Mouse (Mus musculus) liver, embryonic 12.5 days (tissue): ENCODE results near the gene Dcn. TPM values are rescaled to one million over a fixed set of nuclear protein-coding genes. Genes with fewer than 3 reads are reported as not detected.

Experiments used
- ATAC-seq: fragments of 200-750 bp; cut with Nextera tagmentation; 2 replicates; pipeline ENCODE4 v1.8.0; 2017; ENCODE audit warnings: moderate number of reproducible peaks, mild to moderate bottlenecking, moderate library complexity
- H3K27ac ChIP-seq: fragments of 300-500 bp; sonication (generic); 2 replicates; pipeline ENCODE4 v1.5.1; 2016; ENCODE audit warnings: mild to moderate bottlenecking
- H3K27me3 ChIP-seq: fragments of 300-500 bp; sonication (generic); replicated peaks from 2 replicates; pipeline ENCODE4 v1.6.1; 2016; ENCODE audit warnings: mild to moderate bottlenecking, moderate library complexity
- H3K36me3 ChIP-seq: fragments of 300-500 bp; sonication (generic); 2 replicates; pipeline ENCODE4 v1.6.1; 2016; ENCODE audit warnings: mild to moderate bottlenecking, moderate library complexity
- H3K4me1 ChIP-seq: fragments of 300-500 bp; sonication (generic); 2 replicates; pipeline ENCODE4 v1.6.1; 2016
- H3K4me2 ChIP-seq: fragments of 300-500 bp; sonication (generic); 2 replicates; pipeline ENCODE4 v1.6.1; 2016; ENCODE audit warnings: mild to moderate bottlenecking, moderate library complexity
- H3K4me3 ChIP-seq: fragments of 300-500 bp; sonication (generic); 2 replicates; pipeline ENCODE4 v1.5.1; 2016; ENCODE audit warnings: mild to moderate bottlenecking, moderate library complexity
- H3K9ac ChIP-seq: fragments of 300-500 bp; sonication (generic); 2 replicates; pipeline ENCODE4 v1.6.1; 2016; ENCODE audit warnings: mild to moderate bottlenecking, moderate library complexity
- H3K9me3 ChIP-seq: fragments of 300-500 bp; sonication (generic); replicated peaks from 2 replicates; pipeline ENCODE4 v1.6.1; 2016; ENCODE audit warnings: mild to moderate bottlenecking, moderate library complexity
- WGBS: fragments of 180-500 bp; shearing (Covaris S2); methylation state at CpG from one replicate; pipeline ENCODE4 v1.1.7; 2016; ENCODE audit not compliant: insufficient replicate concordance; 5-methylcytosine and 5-hydroxymethylcytosine counted together
- polyA plus RNA-seq: library from polyadenylated mRNA; unstranded; fragments of >200 nt; fragmentation: Nextera tagmentation; extraction: Ambion mirVana; gene quantifications from 2 replicates; pipeline ENCODE4 v1.2.1, GENCODE M21; 2016

Dcn gene
- polyA plus RNA-seq, 1 experiment from 2014 or later, result 40.6 TPM

GRCm38 (mm10) chr10:97484049-97484448 lies 4.6 kb downstream of the Dcn start:
- H3K4me3 ChIP-seq, result no peak overlapping the region
- WGBS, result 43% methylated on average over 2 of the region's 2 CpGs
- H3K9ac ChIP-seq, result no peak overlapping the region
- no peaks in the 10 kb centered on the region for H3K4me1 ChIP-seq
- no peak overlapping the region for H3K4me2 ChIP-seq
- H3K27ac ChIP-seq, result no peak overlapping the region
- no peak for ATAC-seq
- H3K27me3 ChIP-seq, result no peaks in the 10 kb centered on the region
- no peaks in the 10 kb centered on the region for H3K36me3 ChIP-seq
- no peaks in the 10 kb centered on the region for H3K9me3 ChIP-seq

DNA sequence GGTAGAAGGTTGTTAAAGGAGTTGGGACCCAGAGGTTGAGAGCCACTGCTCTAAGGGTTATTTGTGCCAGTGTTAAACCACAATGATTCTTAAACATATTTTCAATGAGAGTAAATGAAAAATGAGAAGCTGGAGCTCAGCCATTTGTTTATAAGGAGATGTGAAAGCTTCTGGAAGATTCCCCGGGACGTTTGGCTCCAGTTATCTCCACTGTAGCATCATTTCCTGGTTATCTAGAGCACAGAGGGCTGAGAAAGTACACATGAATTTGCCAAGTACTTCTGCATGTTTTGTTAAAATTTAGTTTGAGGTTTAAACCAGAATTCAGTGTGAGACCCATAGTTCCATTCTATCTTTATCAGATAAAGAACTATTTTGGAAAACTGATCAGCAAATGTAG lies 5.7 kb downstream of the Dcn start:
- no peak overlapping the region for H3K9ac ChIP-seq
- no peak for ATAC-seq
- H3K4me2 ChIP-seq, result no peak overlapping the region
- no peak overlapping the region for H3K4me3 ChIP-seq
- WGBS, result 39% methylated on average over 2 of the region's 2 CpGs
- H3K27me3 ChIP-seq, result no peaks in the 10 kb centered on the region
- H3K9me3 ChIP-seq, result no peaks in the 10 kb centered on the region
- H3K36me3 ChIP-seq, result no peaks in the 10 kb centered on the region
- H3K4me1 ChIP-seq, result no peaks in the 10 kb centered on the region
- H3K27ac ChIP-seq, result no peak overlapping the region

DNA sequence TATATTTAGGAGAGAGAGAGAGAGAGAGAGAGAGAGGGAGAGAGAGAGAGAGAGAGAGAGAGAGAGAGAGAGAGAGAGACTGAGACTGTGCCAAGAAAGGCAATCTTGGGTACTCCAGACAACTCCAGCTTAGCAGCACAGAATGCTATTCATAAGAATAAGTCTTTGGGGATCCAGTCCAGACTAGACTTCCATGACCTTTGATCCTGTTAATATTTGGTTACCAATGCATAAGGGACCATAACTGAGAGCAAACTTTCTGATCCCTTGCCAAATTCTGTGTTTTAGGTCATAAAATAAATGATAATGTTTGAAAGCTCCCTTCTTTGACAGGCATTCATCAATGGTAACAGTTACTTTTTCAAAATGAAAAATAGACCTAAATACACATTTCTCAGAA lies 6.7 kb downstream of the Dcn start:
- Histone ChIP-seq H3K27me3 (no peaks in the 10 kb centered on the region), H3K4me2 (no peak overlapping the region)
- ATAC-seq, result no peak

DNA sequence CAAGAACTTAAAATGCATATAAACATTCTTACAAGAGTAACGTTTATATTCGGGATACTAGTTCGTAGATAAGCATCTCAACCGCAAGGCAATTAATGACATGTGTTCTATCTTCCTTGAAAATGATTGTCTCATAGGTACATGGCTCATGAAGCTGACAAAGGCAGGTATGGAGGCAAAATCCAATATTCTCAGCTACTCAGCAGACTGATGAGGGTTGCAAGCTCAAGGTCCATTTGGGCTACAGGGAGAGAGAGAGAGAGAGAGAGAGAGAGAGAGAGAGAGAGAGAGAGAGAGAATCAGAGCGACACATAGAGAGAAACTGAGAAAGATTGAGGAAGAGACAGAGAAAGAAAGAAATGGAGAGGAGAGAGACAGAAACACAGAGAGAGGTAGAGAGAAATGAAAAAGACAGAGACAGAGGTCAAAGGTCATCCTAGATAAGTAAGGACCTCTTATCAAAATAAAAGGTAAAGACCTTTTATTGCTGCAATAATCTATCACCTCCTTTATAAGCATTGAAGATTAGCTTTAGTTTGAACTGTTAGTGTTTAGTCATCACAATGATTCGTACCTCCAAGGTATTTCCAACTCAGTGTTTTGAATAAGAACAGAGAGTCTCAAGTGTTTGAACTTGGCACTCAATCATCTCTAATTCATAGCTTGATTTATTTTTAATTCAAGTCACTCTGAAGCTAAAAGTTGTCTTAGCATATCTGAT lies 8.0 kb downstream of the Dcn start:
- no peak overlapping the region for H3K9ac ChIP-seq
- H3K36me3 ChIP-seq, result no peaks in the 10 kb centered on the region
- H3K27me3 ChIP-seq, result no peaks in the 10 kb centered on the region
- H3K4me1 ChIP-seq, result no peaks in the 10 kb centered on the region
- H3K4me3 ChIP-seq, result no peak overlapping the region
- H3K9me3 ChIP-seq, result no peaks in the 10 kb centered on the region
- H3K4me2 ChIP-seq, result no peak overlapping the region
- H3K27ac ChIP-seq, result no peak overlapping the region
- ATAC-seq, result no peak
- 70% methylated on average over 6 of the region's 6 CpGs for WGBS

More for the DNA sequence above, 6.7 kb downstream of the Dcn start:
- Histone ChIP-seq H3K9ac (no peak overlapping the region), H3K4me1 (no peaks in the 10 kb centered on the region), H3K9me3 (no peaks in the 10 kb centered on the region), H3K36me3 (no peaks in the 10 kb centered on the region), H3K27ac (no peak overlapping the region), H3K4me3 (no peak overlapping the region)

- no peak overlapping the region for H3K27ac ChIP-seq
- no peak overlapping the region for H3K9ac ChIP-seq
- no peak for ATAC-seq
- H3K27me3 ChIP-seq, result no peaks in the 10 kb centered on the region
- no peaks in the 10 kb centered on the region for H3K4me1 ChIP-seq
- no peak overlapping the region for H3K4me3 ChIP-seq
- H3K9me3 ChIP-seq, result no peaks in the 10 kb centered on the region
- no peak overlapping the region for H3K4me2 ChIP-seq
- no peaks in the 10 kb centered on the region for H3K36me3 ChIP-seq
- WGBS, result 42% methylated on average over 4 of the region's 4 CpGs
Measured at GRCm38 (mm10) chr10:97492367-97492980, 13.1 kb downstream of the Dcn start.

DNA sequence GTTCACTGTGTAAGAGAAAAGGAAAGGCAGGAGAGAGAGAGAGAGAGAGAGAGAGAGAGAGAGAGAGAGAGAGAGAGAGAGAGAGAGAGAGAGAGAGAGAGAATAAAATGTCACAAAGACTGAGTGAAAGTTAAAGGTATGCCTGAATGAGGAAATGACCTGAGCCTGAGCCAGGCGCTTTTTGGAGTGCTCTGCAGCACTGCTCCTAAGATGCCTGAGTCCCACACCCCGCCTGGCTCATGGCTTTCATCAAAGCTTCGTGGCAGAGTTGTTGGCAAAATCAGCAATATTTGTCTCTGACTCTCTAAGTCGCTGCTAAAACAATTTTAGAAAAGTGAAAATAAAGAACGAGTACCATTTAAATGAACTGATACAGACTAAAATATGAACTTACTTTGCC lies 18.2 kb downstream of the Dcn start:
- H3K4me2 ChIP-seq, result no peak overlapping the region
- no peak overlapping the region for H3K9ac ChIP-seq
- WGBS, result 36% methylated on average over 5 of the region's 5 CpGs
- H3K4me1 ChIP-seq, result no peaks in the 10 kb centered on the region
- H3K4me3 ChIP-seq, result no peak overlapping the region
- no peaks in the 10 kb centered on the region for H3K36me3 ChIP-seq
- H3K27me3 ChIP-seq, result no peaks in the 10 kb centered on the region
- H3K27ac ChIP-seq, result no peak overlapping the region
- H3K9me3 ChIP-seq, result no peaks in the 10 kb centered on the region
- no peak for ATAC-seq

DNA sequence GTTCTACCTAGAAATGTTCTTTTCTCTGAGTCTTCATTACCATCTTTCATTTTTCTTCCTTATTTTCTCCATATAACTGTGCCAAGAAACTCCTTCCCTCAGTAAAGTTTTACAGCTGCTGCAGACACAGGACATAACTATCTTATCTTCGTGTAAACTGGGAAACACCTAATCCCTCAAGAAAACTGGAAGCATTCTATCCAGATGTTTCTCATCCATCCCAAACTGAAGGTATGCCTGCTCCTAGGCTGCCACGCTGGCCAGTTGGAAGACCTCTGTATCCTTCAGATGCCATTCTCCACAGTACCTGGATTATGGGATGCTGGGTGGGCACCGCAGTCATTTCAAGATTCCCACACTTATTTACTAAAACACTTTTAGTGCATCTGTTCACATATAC lies 44.0 kb downstream of the Dcn start:
- Histone ChIP-seq H3K9me3 (no peaks in the 10 kb centered on the region), H3K4me1 (no peaks in the 10 kb centered on the region), H3K36me3 (no peaks in the 10 kb centered on the region), H3K27ac (no peak overlapping the region), H3K4me2 (no peak overlapping the region), H3K9ac (no peak overlapping the region), H3K27me3 (no peaks in the 10 kb centered on the region), H3K4me3 (no peak overlapping the region)
- WGBS, result 65% methylated on average over 3 of the region's 3 CpGs
- no peak for ATAC-seq

DNA sequence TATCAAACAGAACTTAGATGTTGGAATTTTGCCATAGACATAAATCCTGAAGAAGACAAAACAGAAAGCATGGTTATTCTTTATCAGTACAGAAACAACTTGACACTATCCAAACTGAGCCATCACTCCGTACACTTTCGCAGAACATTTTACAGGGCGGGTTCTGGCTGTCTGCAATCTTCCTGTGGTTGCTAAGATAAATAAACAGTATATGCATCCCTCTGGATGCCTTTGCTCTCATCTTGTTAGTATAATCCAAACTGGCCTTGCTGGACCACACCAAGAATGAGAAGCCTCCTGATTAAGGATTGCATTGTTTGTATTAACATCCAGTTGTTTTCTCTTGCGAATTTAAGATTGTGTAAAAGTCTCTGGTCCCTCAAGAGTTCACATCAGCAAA lies 56.3 kb downstream of the Dcn start:
- no peaks in the 10 kb centered on the region for H3K36me3 ChIP-seq
- H3K4me1 ChIP-seq, result no peaks in the 10 kb centered on the region
- H3K9me3 ChIP-seq, result no peaks in the 10 kb centered on the region
- no peak for ATAC-seq
- no peak overlapping the region for H3K27ac ChIP-seq
- no peak overlapping the region for H3K4me2 ChIP-seq
- H3K9ac ChIP-seq, result no peak overlapping the region
- H3K27me3 ChIP-seq, result no peaks in the 10 kb centered on the region
- WGBS, result 60% methylated on average over 4 of the region's 4 CpGs
- H3K4me3 ChIP-seq, result no peak overlapping the region

GRCm38 (mm10) chr10:97536921-97537320 lies 57.5 kb downstream of the Dcn start:
- H3K4me3 ChIP-seq, result no peak overlapping the region
- no peak overlapping the region for H3K27ac ChIP-seq
- WGBS, result 53% methylated on average over 2 of the region's 2 CpGs
- no peaks in the 10 kb centered on the region for H3K36me3 ChIP-seq
- no peak overlapping the region for H3K4me2 ChIP-seq
- no peak overlapping the region for H3K9ac ChIP-seq
- H3K4me1 ChIP-seq, result no peaks in the 10 kb centered on the region
- H3K27me3 ChIP-seq, result no peaks in the 10 kb centered on the region
- no peak for ATAC-seq
- no peaks in the 10 kb centered on the region for H3K9me3 ChIP-seq

DNA sequence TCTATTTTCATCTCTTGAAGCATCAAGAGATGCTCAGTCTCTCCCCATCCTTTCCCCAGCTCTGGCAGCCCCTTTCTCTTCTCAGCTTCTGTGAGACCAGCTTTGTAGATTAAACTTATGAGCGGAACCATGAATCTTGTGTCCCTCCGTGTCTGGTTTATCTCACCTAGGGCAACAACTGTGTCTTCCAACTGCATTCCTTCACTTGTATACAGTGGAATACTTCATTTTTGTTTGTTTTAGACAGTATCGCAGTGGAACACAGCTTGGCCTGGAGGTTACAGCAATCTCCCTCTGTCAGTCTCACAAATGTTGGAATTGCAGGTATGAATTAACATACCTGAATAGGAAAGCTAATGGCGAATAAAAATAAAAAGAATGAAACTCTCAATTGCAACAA lies 58.8 kb downstream of the Dcn start:
- WGBS, result 66% methylated on average over 4 of the region's 4 CpGs

DNA sequence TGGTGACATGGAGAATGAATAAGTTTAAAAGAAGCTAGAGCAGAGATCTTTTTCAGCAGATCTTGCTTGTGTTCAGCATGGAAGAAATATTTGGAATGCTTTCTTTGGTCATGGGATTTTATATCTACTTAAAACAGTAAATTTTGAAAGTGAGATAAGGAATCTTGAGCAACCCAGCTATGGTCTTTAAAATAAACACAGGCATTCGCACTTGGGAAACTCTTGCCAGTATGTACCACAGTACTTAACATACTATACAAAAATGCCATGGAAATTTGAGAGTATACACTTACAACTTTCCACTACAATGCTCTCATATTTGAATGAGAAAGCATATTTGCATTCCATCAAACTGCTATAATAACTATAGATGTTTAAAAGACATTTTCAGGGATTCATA lies 68.3 kb downstream of the Dcn start:
- H3K4me1 ChIP-seq, result no peaks in the 10 kb centered on the region
- H3K36me3 ChIP-seq, result no peaks in the 10 kb centered on the region
- H3K9ac ChIP-seq, result no peak overlapping the region
- ATAC-seq, result no peak
- H3K27ac ChIP-seq, result no peak overlapping the region
- H3K27me3 ChIP-seq, result no peaks in the 10 kb centered on the region
- no peak overlapping the region for H3K4me2 ChIP-seq
- no peak overlapping the region for H3K4me3 ChIP-seq
- H3K9me3 ChIP-seq, result no peaks in the 10 kb centered on the region
- 39% methylated on average over 1 of the region's 1 CpGs for WGBS

More for the DNA sequence above, 58.8 kb downstream of the Dcn start:
- Histone ChIP-seq H3K27ac (no peak overlapping the region), H3K9ac (no peak overlapping the region), H3K4me3 (no peak overlapping the region), H3K36me3 (no peaks in the 10 kb centered on the region), H3K9me3 (no peaks in the 10 kb centered on the region), H3K27me3 (no peaks in the 10 kb centered on the region), H3K4me1 (no peaks in the 10 kb centered on the region), H3K4me2 (no peak overlapping the region)
- no peak for ATAC-seq

DNA sequence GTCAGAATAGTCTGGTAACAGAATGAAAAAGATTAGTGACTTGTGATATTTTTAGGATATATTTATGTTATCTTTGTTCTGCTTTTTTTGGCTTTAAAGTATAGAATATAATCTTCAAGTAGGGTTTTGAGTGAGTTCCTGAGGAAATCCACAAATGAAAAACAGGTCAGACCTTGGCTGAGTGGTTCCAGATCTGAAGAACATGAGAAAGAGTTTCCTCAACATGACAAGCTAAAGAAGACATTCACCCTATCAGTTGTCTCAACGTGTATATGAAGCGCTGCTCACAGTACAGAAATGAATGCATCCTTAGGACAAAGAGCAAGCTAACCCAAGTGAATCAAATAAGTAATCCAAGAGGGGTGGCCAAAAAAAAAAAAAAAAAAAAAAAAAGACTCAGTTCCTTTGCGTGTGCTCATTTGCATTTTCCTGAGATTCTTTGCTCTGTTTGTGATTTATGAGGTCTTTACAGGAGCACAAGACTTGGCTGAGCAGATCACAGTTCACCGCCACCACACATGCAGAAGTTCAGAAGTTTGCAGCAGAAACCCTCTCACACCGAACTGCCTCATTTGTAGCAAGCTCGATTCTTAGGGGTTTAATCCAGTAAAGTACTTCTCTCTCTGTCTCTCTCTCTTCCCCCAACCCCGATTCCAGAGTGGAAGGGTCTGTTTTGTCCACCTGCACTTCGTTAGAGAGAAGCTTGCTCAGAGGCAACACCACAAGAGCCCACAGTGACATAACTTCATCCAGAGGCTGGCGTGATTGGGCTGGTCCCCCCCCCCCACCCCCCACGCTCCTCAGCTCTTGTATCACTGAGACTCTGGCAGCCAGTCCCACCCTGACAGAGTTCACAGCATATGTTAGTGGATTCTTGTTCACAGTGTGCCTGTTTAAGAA lies 85.8 kb downstream of the Dcn start, which contains the start of gene Lum:
TSS of gene Lum (plus strand) at position 172 of the 900 bp plus-strand sequence.
- WGBS, result 58% methylated on average over 10 of the region's 10 CpGs

More for the DNA sequence above, 85.8 kb downstream of the Dcn start, which contains the start of gene Lum:
- Histone ChIP-seq H3K4me2 (no peak within 1 kb of the TSS), H3K27ac (no peak within 1 kb of the TSS), H3K4me1 (no peaks in the 10 kb centered on the region), H3K36me3 (no peaks in the 10 kb centered on the region), H3K27me3 (no peaks in the 10 kb centered on the region), H3K9me3 (no peaks in the 10 kb centered on the region), H3K9ac (no peak within 1 kb of the TSS), H3K4me3 (no peak within 1 kb of the TSS)
- no peak for ATAC-seq
